Mouse (Mus musculus) embryonic fibroblast, embryonic 13.5 days (primary cell): ENCODE data around the gene Foxk1. TPM values are rescaled to one million over a fixed set of nuclear protein-coding genes. Genes with fewer than 3 reads are reported as not detected.

Source experiments
- H3K27ac ChIP-seq: 2 replicates; pipeline ENCODE4 v1.5.1; 2012; ENCODE audit warnings: low read length, control low read depth, inconsistent platforms; ENCODE audit not compliant: insufficient read depth
- H3K4me1 ChIP-seq: 2 replicates; pipeline ENCODE4 v1.6.1; 2011; ENCODE audit warnings: low read length; ENCODE audit not compliant: control insufficient read depth, insufficient read depth
- H3K4me3 ChIP-seq: 2 replicates; pipeline ENCODE4 v1.5.1; 2011; ENCODE audit warnings: mild to moderate bottlenecking, control low read depth, low read length; ENCODE audit not compliant: insufficient read depth
- CTCF ChIP-seq: IDR thresholded peaks from 2 replicates; pipeline ENCODE4 v1.5.1; 2011; ENCODE audit warnings: mild to moderate bottlenecking, control low read depth, low read length, moderate library complexity, borderline replicate concordance; ENCODE audit not compliant: insufficient read depth
- POLR2A ChIP-seq: IDR thresholded peaks from 2 replicates; pipeline ENCODE4 v1.6.1; 2011; ENCODE audit warnings: low read depth, mild to moderate bottlenecking, control low read depth, low read length, moderate library complexity
- polyA plus RNA-seq: library from polyadenylated mRNA; stranded (reverse); fragments of >200 nt; gene quantifications from 2 replicates; pipeline ENCODE4 v1.2.4, GENCODE M21; 2011; ENCODE audit warnings: low read depth; ENCODE audit not compliant: missing spikeins, insufficient read length

The Foxk1 gene
- polyA plus RNA-seq, 1 experiment, result 38.3 TPM

DNA sequence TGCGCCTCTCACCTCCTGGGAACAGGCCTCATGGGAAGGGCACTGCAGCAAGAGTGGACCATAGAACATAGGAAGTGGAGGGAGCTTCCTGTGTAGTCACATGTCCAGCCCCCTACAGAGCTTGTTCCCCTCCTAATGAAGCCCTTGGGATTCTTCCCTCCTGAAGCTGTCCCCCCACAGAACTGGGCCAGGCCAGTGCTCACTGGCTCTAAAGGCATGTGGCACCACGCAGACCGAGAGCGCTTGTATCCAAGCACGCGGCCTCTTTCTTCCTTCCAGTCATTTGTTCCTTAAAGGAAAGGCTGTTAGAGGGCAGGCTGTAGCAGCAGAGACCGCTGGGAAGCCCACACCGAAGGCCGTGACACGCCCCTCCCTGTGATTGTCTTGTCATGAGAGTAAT lies 26.6 kb downstream of the Foxk1 start:
- Histone ChIP-seq H3K4me1 (peaks cover 20% of the 10 kb centered on the region), H3K27ac (no peak overlapping the region), H3K4me3 (no peak overlapping the region)
- TF ChIP-seq CTCF (no peak), POLR2A (no peak)

DNA sequence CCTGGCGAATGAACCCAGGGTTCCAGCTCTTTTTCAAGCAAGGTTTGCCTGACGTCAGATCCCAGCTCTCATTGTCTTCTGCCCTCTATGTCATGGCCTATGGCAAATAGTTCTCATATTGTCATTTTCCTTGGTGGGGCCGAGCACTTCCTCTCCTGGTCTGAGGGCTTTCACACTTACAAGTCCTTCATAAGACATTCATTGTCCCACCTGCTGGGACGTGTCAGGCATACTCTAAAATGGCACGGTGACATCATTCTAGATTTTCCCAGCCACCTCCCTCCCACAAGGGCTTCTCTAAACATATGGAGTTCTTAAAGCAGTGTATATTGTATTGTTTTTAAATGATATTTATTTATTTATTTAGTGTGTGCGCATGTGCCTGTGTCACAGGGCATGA lies 27.4 kb downstream of the Foxk1 start:
- Histone ChIP-seq H3K4me3 (no peak overlapping the region), H3K4me1 (peaks cover 20% of the 10 kb centered on the region), H3K27ac (no peak overlapping the region)
- TF ChIP-seq POLR2A (no peak), CTCF (no peak)

DNA sequence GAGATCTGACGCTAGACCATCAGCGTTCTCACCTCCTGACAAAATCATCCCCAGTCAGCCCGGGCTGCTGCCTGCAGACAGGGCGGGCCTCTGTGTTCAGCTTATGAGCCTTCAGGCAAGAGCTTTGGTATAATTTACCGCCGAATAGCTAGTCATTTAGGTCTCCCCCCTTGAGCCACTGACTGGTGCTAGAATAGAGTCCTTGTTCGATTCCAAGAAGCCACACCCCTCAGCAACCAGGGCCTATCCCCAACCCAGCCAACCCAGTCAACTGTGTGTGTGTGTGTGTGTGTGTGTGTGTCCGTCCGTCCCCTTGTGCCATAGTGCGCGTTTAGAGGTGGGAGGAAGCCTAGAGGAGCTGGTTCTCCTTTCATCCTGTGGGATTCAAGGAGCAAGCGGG lies 29.7 kb downstream of the Foxk1 start:
- H3K4me3 ChIP-seq, result no peak overlapping the region
- H3K27ac ChIP-seq, result no peak overlapping the region
- TF ChIP-seq POLR2A (no peak), CTCF (no peak)
- H3K4me1 ChIP-seq, result peaks cover 9% of the 10 kb centered on the region; the same call in 1 of the 2 replicates

DNA sequence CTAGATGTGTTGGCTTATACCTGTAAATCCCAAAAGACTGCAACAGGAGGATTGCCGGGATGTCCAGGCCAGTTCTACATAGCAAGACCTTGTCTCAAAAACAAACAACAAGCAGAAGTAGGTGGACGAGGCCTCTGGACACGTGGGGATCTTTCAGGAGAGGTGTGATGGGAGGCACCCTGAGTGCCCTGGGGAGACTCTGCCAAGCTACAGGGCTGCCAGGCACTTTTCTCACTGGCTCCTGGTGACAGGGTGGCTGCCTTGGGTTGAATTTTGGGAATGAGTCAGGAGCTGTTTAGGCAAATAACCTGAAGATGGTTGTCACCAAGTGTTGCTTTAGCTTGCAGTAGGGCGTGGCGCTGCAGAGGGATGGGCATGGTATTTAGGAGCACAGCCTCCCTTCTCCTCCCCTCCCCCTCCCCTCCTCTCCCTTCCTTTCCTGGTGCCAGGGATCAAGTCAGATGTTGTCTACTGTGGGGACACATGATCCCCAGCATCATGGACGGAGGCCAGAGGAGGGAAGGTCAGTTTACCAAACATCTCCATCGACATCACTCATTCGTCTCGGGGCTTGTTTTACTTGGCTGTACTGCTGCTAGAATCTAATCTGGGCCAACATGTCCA lies 30.6 kb downstream of the Foxk1 start:
- Histone ChIP-seq H3K27ac (no peak overlapping the region), H3K4me1 (peaks cover 7% of the 10 kb centered on the region; the same call in 1 of the 2 replicates), H3K4me3 (no peak overlapping the region)
- TF ChIP-seq POLR2A (no peak), CTCF (no peak)

DNA sequence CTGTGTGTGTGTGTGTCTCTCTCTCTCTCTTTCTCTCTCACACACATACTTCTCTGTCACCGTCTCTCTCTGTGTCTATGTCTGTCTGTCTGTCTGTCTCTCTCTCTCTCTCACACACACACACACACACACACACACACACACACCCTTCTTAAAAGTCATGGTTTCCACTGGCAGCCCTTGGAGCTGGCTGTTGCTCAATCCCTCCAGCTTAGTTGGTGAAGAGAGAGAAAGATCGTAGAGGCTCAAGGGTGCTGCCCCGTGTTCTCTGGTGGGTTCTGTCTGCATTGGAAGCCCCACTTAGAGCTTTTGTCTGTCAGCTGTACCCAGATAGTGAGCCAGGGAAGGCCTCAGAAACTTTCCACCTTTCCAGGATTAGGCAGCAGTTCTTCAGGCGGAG lies 31.4 kb downstream of the Foxk1 start:
- peaks cover 3% of the 10 kb centered on the region; the same call in 1 of the 2 replicates for H3K4me1 ChIP-seq
- no peak overlapping the region for H3K4me3 ChIP-seq
- TF ChIP-seq CTCF (no peak), POLR2A (no peak)
- no peak overlapping the region for H3K27ac ChIP-seq

DNA sequence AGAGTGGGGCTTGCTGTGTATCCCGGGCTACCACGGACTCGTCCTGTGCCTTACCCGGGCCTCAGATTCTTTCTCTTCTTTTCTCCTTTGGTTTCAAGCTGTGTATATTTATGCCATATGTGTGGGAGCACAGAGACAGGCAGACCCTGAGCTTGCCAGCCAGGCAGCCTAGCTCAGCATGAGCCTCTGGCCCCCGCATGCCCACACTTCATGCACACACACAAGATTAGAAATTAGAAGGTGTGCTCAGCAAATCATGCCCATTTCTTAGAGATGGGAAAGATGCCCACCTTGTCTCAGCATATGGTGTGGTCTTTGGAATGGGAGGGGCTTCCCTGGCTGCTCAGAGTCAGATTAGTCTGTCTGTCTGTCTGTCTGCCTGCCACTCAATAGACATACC lies 32.8 kb downstream of the Foxk1 start:
- Histone ChIP-seq H3K4me1 (peaks cover 3% of the 10 kb centered on the region; the same call in 1 of the 2 replicates), H3K27ac (no peak overlapping the region), H3K4me3 (no peak overlapping the region)
- TF ChIP-seq CTCF (no peak), POLR2A (no peak)

DNA sequence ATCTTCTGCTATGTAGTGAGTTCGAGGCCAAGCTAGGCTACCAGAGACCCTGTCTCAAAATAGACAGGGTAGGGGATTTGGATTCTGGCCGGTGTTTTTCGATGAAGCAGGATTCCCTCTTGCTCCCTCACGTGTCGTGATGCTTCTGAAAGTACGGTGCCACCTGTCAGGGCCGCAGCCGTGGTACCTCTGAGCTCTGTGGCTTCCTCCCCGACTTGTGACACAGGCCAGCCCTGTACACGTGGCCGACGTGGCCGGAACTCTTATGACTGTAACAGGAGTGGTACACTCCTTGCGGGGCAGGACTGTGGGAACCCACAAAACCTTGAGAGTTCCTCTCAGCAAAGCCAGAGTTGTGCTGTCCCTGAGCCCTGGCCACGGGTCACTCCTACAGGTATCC lies 34.4 kb downstream of the Foxk1 start:
- no peak overlapping the region for H3K27ac ChIP-seq
- no peak for TF ChIP-seq CTCF
- no peak for TF ChIP-seq POLR2A
- no peak overlapping the region for H3K4me3 ChIP-seq
- H3K4me1 ChIP-seq, result peaks cover 6% of the 10 kb centered on the region; the same call in 1 of the 2 replicates

DNA sequence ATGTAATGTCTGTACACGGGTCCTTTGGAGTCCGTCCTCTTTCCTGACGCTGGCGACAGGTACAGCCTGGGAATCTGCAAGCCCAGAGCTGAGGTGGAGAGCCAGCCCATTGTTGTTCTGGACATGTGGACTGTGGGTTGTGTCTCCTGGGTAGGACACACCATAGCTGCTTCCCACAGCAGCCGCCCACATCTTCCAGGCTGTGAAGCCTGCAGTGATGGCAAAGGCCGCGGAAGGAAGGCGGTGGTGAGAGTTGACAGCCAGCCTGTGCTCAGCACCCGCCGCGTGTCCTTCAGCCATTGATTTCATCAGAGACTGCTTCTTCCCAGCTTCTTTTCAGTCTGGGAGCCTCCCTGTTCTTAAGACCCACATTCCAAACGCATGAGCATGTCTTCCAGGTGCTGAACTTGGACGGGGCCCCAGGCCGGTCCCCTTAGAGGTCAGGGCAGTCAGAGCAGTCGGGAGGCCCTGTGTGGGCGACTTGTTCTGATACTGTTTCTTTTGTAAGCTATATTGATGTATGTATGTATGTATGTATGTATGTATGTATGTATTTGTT lies 37.2 kb downstream of the Foxk1 start:
- Histone ChIP-seq H3K4me3 (no peak overlapping the region), H3K27ac (no peak overlapping the region), H3K4me1 (peaks cover 17% of the 10 kb centered on the region)
- no peak for TF ChIP-seq POLR2A
- no peak for TF ChIP-seq CTCF

DNA sequence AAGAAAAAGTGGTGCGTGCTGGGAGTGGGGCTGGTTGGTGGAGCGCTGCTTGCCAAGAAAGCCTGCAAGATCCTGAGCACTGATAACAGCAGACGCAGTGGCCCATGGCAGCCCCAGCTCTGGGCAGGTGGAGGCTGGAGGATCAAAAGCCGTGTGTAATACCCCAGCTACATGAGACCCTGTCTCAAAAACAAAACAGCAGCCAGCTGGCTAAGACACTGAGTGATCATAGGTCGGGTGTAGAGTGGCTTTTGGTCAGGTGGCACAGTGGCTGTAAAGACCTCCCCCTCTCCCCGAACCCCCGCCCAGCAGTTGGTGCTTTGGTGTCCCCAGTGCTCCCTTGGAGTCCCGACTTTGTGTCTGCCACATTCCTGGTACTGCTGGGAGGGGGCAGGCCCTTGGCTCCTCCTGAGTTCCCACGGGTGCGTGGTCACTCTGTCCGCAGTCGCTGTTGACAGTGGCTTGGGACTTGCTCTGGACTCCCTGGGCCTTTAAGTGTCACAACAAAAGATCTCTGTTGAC lies 38.7 kb downstream of the Foxk1 start:
- peak overlapping the region; percentile 77 for H3K27ac ChIP-seq
- peaks cover 19% of the 10 kb centered on the region for H3K4me1 ChIP-seq
- H3K4me3 ChIP-seq, result peak overlapping the region; percentile 23
- TF ChIP-seq POLR2A (no peak), CTCF (no peak)

DNA sequence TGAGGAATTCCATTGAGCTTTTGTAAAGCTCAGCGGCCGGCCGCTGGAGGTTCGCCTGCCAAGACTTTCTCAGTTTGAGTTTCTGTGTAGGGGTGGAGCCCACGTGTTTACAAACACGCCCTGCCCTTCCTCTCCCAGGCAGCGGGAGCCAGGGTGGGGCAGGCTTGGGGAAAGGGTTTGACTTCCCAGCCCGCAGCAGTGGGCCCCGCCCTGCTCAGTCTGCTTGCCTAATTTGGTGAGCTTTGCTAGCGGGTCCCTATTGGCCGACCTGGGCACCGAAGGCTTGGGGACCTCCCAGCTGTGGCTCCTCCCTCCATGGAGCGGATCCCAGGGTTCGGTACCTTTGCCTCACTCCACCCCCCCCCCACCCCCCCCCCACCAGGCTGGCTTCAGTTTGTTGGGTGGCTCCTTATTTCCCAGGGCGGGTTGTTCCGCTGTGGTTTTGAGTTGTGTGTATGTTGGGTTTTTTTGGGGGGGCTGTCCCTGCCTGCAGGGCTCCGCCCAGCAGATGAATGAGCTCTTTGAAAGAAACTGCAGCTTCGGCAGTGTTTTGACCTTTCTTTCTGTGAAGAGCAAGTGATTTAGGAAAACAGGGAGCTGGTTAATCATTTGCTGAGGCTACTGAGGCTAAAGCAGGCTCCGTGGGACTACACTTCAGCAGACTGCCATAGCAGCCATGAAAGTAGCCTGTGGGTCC lies 39.3 kb downstream of the Foxk1 start:
- Histone ChIP-seq H3K27ac (peak overlapping the region; percentile 94), H3K4me1 (peaks cover 20% of the 10 kb centered on the region), H3K4me3 (peak overlapping the region; percentile 28)
- TF ChIP-seq POLR2A, result no peak
- no peak for TF ChIP-seq CTCF
